Mouse (Mus musculus) megakaryocyte-erythroid progenitor cell, adult 5 weeks (primary cell): ENCODE measurements around the gene Gm14327. TPM values are rescaled to one million over a fixed set of nuclear protein-coding genes. Genes with fewer than 3 reads are reported as not detected.

Experiments used
- polyA plus RNA-seq: library from polyadenylated mRNA; stranded (reverse); fragments of >175 nt; gene quantifications from 2 replicates; pipeline ENCODE4 v1.2.3, GENCODE M21; 2012

Gene Gm14327
- not detected in 2 replicates for polyA plus RNA-seq

DNA sequence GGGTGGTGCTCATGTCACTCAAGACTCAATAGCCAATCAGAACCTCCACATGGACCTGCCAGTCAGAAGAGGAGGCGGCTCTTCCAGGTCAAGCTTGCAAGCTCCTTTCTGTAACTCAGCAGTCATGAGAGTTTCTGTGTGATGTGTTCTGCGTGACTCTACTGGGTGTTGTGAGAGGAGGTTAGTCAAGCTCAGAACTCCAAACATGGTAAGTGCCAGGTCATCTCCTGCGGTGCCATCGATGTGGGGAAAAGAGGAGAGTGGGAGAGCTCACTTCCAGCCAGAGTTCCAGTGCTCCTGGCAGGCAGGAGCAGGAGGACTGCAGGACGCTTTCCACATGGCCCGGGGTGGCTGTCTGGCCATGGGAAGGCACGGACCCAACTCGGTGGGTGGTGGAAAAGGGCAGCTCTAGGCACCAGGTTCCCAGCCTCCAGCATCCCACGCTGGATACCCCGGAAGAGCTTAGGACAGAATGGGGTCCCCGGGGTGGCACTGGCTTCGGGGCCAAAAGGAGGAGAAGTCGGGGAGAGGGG lies at the start of gene Gm14327:
TSS of gene Gm14327 (plus strand) at position 51 of the 533 bp plus-strand sequence.

DNA sequence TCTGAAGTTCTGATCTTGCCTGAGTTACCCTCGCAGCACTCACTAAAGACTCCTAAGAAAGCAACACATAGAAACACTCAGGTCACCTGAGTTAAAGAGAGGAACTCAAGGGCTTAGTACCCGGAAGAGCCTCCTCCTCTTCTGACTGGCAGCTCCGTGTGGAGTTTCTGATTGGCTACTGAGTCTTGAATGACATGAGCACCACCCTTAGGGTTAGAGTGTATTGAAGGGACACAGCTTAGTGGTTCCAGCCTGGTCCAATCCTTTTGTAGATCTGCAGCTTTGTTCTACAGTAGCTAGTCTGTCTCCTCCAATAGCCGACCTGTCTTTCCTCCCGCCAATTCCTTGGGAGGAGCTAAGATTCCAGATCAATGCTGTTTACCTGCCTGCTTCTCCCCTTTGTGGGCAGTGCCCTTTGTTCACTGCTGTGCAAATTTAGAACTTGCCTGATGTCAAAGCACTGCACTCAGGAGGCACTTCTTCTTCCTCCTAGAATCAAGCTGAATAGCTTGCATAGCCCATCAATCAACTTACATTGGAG lies 28.7 kb downstream of the Gm14327 start, which contains the start of gene Zfp972:
TSS of gene Zfp972 (minus strand) at position 51 of the 541 bp plus-strand sequence.

Other genes starting within 250 kb of the Gm14327 start
- gene Gm14322, start 137.8 kb upstream of the Gm14327 start, polyA plus RNA-seq: 0.15 TPM in 1 of 2 replicates, not detected in the other
- gene Gm14325, start 56.8 kb upstream of the Gm14327 start, polyA plus RNA-seq: 0.59 TPM in 1 of 2 replicates, not detected in the other
- 0.29 TPM in 1 of 2 replicates, not detected in the other for gene Zfp972, start 28.5 kb downstream of the Gm14327 start, polyA plus RNA-seq
- 0.88 and 1.3 TPM in 2 replicates for gene Gm14326, start 60.2 kb downstream of the Gm14327 start, polyA plus RNA-seq
- gene Zfp971, start 126.2 kb downstream of the Gm14327 start, polyA plus RNA-seq: 0.39 and 0.55 TPM in 2 replicates
- gene Zfp931, start 181.4 kb downstream of the Gm14327 start, polyA plus RNA-seq: 0.44 and 0.55 TPM in 2 replicates
- 0.06 TPM in 1 of 2 replicates, not detected in the other for gene Phactr3, start 221.9 kb downstream of the Gm14327 start, polyA plus RNA-seq